Mouse (Mus musculus) left cerebral cortex, postnatal 10 days (tissue): Measurements from ENCODE around the gene Wnt8b. TPM values are rescaled to one million over a fixed set of nuclear protein-coding genes. Genes with fewer than 3 reads are reported as not detected.
"Not testable (repeated sequence)": the region's sequence is repeated elsewhere in the genome, so short reads cannot be mapped to it uniquely, and the experiment has no call there.

Source experiments
- DNase-seq, 2 experiments: peaks; one replicate each; pipeline ENCODE4 v3.0.0; 2021 to 2022; ENCODE audit warnings: low spot score in 2 of 2, mixed read lengths in 1 of 2; ENCODE audit errors: extremely low spot score in 1 of 2
- intact Hi-C: fragments of 180-260 bp; cut with DNase I; formaldehyde crosslinking; loops from one replicate; pipeline ENCODE4 v1.15.1; 2025
- total RNA-seq, 2 experiments: library from RNA; stranded (reverse); gene quantifications; 2 replicates each; pipeline ENCODE4 v1.2.3; 2021

Gene Wnt8b
- total RNA-seq = not detected

DNA sequence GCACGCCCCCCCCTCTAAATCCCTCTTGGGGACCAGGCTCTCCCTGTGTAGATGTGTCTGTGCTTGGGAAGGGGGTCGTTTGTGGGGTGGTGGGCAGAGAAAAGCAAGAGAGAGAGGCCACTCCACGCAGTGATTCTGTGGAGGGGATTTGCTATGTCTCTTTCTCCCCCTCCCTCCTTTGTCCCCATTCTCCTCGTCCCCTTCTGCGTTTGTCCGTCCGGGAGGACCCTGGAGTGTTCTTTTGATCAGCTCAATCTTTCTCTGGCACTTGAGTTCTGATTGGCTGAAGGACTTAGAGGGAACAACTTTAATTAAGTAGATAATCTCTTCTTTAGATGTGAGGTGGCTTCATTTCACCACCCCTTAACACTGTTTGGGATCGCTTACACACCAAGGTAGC, at the start of gene Wnt8b:
Gene Wnt8b, plus strand, starts transcription at position 345 of the 400 bp plus-strand sequence.
- intact Hi-C loops = no loop called here
- DNase-seq = no peak

DNA sequence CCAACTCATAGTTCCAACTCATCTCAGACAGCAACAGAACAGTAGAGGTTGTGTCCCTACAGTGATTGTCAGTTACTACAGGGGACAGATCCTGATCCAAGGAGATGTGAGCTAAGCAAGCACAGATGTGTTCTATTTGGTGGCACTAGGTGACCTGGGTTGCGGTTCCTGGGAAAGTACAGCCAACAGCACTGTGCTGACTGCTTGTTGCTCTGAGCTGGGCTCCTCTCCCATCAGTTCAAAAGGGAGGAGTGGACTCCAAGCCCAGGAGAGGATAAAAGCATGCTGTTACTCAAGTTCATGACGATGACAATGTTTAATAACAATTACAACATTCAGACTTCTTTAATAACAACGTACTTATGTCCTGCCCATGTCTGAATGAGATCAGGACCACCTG, 47.5 kb upstream of the Wnt8b start:
- intact Hi-C loops = no loop called here
- DNase-seq = no peak

DNA sequence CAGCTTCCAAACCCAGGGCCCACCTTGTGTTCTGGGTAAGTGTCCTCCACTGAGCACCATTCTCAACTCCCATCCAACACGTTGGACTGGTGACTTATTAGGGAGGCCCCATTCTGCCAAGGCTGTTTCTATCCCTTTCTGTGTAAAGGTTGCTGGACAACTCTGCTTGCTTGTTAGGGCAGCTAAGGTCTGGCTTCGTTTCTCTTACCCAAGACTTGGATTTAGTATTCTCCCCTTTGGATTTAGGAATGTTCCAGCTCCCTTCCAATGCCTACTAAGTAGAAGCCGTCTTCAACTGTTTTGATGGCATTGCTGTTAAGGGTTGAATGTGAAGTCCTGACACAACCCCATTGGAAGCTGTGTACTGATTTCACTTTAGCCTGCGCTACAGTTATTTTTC, 45.3 kb upstream of the Wnt8b start:
- no peak for DNase-seq
- intact Hi-C loops = no loop called here

DNA sequence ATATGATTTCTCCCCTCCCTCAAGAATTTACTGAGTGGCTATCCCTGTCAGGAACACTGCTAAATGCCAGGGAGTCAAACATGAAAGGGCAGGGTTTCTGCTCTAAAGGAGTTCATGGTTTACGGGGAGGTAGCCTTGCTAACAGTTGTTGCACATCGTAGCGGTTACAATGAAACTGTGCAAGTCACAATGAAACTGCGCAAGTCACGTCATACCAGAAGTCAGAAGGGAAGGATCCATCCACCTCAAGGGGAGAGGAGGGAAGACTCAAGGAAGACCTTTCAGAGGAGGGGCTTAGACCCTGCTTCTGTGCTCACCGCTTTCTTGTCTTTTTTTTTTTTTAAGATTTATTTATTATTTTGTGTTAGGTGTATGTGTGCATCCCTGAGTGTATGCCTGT, 38.4 kb upstream of the Wnt8b start:
- DNase-seq = no peak
- intact Hi-C loops = no loop called here

DNA sequence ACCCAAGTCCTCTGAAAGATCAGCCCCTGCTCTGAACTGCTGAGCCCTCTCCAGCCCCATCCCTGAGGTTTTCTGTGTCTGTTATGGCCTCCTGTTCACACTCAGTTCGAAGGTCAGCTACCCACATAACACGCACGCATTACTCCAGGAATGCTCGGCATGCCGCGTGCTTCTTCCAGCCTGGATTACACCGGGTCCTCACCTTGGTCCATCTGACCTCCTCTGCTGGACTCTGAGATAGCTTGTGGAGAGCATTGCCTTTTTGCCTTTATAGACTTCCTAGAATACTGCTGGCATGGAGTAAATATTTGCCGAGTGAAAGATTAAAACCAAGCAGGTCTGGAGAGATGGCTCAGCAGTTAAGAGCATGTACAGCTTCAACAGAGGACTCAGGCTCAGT, 37.9 kb upstream of the Wnt8b start:
- DNase-seq = no peak
- intact Hi-C loops = no loop called here

DNA sequence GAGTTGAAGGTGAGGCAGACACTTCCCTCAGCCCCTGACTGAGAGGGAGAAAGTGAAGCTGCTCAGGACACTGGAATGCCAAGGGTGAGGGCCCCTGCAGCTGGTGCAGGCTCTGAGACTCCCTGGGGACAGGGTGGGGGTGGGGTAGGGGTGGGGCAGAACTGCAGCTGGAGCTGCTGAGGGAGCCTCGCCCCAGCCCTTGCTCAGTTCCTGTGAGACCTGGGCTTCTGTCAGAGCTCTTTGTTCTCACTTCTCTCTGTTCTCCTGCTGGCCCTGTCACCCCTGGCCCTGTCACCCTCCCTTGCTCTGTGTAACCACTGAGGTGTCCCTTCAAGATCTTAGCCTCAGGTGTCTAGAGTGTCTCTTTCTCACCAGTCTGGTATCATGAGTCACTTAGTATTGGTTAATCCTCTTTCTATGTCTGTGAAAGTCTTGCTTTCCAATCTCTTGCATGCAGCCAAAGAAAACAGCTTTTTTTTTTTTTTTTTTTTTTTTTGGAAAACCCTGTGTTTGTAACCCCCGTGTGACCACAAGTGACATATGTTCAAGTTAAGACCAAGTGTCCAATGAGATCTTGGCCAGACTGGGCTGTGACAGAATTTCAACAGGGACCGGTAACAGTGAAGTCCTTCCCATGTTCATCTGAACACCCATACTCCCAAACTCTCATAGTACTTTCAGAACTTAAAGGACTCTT, 35.8 kb upstream of the Wnt8b start:
- no peak for DNase-seq
- intact Hi-C loops = no loop called here

DNA sequence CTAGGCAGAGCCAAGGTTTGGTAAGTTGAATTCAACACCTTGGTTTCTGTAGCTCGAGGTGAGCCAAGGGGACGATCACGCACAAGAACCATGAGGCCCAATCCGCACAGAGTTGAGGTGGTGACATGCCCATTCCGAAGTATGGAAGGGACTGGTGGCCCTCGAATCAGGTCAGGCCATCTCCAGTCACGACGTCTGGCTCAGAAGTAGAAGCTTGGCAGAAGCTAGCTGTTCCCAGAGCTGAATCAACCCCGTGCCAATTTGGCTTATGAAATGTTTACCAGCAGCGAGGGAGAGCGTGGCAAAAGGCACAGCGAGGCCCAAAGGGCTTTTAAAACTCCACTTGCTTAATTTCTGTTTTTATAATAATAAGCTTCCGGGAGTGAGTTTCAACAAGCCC, 34.6 kb upstream of the Wnt8b start:
- intact Hi-C loops = no loop called here
- peak in 1 of 2 experiments; percentile 4 for DNase-seq

DNA sequence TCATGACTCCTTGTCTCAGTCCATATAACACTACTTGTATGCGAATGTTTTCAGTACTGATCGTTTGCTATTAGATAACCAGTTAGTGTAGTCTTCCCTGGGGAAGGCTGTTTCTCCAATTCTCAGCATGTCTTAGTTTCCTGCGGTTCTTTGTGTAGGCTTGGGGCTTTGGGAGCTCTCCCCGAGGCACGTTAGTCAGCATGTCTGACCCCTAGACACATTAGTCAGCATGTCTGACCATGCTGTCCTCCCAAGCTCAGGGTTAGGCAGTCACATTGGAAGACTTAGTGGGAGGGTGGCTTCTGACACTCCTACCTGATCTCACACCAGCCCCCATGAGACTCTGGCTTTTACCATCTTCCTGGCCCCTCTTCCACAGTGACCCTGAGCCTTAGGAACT, 32.8 kb upstream of the Wnt8b start:
- DNase-seq = no peak
- intact Hi-C loops = no loop called here

DNA sequence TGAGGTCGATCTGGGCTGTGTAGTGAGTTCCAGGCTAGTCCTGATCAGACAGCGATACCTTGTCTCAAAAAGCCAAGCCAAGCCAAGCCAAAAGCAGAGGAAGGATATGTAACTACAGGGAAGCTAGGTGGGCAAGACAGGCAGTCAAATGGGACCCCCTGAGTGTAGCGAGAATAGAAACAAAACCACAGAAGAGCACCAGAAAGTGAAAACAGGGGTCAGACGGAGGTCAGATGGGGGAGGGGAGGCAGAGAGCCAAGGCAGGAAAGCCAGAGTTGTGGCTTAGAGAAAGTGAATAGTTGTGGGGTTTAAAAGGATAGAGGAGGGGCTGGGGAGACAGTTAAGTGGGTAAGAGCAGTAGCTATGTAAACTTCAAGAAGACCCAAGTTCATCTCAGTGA, 31.8 kb upstream of the Wnt8b start:
- intact Hi-C loops = no loop called here
- DNase-seq = no peak

DNA sequence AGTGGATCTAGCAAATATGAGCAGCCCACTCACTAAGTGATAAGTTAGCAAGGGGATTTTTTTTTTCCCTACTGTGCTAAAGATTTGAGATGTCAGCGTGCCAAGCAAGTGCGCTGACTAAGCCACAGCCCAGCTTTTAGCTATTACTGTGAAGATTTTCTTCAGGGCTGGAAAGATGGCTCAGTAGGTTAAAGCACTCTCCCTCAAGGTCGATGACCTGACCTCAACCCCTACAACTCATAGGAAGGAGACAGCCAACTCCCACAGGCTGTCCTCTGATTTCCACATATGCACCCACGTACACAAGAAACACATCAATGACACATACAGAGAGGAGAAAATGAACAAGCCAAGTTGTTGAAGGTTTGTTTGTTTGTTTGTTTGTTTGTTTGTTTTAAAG, 31.1 kb upstream of the Wnt8b start:
- no peak for DNase-seq
- intact Hi-C loops = no loop called here

DNA sequence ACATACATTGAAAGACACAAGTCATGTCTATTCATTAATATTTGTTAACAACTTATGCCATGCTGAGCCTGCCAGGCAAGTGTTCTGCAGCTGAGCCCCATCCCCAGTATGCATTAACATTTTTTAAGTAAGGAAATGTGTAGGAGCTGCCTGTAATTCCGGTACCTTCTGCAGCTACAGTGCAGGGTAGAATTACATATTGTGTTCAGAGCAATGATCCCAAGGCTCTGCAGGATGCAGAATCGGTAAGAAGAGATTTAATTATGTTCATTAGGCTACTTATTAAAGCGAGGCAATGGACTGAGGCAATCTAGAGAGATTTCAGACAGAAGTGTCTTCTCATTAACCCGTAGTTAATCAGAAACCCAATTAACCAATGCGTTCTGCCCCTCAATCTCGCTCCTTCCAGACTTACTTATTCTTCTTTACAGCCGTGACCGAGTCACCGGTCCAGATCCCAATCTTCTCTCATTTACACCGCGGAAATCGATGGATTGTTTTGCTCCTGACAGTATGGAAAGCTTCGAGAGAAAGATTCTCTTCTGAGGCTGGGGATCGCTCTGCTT, 27.2 kb upstream of the Wnt8b start:
- intact Hi-C loops, DNase-seq: not testable (repeated sequence)

DNA sequence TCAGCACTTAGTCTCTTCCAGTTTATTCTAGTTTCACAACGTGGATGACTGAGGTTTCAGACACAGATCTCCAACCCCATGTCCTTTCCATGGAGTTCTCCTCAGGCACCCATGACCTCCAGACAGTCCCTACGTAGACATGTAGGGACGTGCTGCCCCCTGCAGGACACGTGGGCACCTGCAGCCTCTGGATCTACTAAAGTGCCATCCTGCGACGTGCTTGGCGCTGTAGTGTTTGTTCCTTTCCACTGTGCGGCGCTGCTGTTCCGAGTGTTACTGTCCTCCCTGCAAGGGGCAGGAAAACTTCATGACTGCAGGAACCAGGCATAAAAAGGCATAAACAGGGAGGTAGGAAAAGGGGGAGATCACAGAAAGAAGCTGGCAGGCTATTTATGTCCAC, 19.1 kb upstream of the Wnt8b start:
- intact Hi-C loops = loop anchor here (10.0 kb wide), 1 partner anchor 61 kb away; no protein-coding TSS in a partner anchor
- peak; percentile 53 to 85 for DNase-seq

DNA sequence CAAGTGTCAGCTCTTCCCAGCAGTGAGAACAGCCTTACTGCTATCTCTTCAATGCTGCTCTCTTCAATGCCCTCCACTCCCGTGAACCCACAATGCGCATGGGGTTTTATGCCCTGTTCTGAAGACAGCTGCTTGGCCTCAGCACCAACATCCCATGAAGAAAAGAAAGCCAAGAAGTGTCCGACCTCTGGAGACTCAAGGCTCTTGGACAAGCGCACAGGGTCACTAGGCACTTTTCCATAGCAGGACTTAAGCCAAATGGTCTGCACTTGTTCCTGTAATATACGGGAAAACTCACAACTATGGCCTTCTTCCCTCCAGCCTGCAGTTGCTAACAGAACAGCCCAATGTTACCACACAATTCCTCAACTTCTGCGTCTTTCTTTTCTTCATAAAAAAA, 18.0 kb upstream of the Wnt8b start:
- intact Hi-C loops = loop anchor here (10.0 kb wide), 1 partner anchor 60 kb away; no protein-coding TSS in a partner anchor
- no peak for DNase-seq

DNA sequence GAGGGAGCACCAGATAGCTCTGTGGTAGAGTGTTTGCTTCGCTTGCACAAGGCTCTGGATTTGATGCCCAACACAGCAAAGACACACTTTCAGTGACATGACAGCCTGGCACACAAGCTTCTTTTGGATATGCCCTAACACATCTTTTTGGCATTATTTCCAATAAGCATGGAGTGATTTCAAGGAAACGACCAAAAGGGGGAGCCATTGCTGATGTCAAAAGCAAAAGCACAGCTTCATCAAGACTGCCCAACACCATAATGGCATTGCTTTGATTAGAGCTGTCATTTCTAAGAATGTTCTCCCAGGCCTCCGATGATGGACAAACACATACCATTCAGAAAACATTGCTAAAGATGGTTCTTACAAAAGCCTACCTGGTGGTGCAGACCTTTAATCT, 16.7 kb upstream of the Wnt8b start:
- intact Hi-C loops = loop anchor here (10.0 kb wide), 1 partner anchor 58 kb away; no protein-coding TSS in a partner anchor
- DNase-seq = no peak

DNA sequence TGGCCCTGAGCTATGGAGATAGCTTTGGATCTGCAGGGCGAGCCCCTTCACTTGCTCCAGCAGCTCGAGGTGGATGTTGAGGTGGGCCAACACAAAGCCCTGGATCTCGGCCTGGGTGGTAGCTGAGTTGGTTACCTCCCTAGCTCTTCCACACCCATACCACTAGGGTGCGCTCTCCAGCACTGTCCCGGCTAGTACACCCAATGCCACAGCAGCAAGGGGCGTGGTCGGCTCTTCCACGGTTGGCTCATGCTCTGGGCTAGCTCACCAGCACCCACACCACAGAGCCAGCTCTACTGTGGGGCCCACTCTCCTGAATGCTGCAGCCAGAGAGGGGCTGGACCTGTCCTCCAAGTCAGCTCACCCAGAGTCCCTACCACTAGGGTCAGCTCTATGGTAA, 6.0 kb upstream of the Wnt8b start:
- DNase-seq = peak in 1 of 2 experiments; percentile 58
- intact Hi-C loops = no loop called here

DNA sequence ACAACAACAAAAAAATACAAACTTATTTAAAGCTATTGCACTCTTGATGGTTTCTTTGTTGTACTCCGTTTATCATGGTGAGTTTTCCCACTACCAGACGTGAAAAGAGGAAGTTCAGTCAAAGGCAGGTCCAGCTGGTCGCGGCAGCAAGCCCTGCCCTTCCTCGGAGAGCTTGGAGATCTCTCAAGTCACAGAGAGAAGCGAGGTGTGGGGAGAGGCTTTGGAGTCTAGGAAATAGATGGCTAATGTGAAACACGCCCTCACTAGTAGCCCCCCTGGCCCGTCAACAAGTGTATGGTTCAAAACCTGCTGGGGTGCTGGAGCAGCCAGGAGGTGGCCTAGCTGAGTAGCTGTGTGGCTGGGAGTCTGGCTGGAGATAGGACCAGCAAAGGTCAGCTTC, 3.2 kb downstream of the Wnt8b start:
- intact Hi-C loops = no loop called here
- DNase-seq = no peak

DNA sequence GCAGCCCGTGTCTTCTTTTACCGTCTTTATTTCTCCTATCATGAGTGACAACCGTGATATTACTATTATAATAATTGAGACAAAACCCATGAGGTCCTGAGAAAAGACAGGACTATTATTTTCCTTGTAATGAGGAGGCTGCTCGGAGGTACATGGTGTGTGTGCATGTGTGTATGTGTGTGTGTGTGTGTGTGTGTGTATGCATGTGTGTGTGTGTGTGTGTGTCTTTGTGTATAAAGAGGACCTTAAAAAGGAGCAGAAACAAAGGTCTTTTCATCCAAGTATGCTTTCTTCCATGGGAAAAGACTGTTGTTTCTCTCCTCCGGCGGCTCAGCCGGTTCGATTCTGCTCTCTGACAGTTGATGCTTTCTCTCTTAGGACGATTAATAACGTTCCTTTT, 3.7 kb downstream of the Wnt8b start:
- intact Hi-C loops = no loop called here
- no peak for DNase-seq

DNA sequence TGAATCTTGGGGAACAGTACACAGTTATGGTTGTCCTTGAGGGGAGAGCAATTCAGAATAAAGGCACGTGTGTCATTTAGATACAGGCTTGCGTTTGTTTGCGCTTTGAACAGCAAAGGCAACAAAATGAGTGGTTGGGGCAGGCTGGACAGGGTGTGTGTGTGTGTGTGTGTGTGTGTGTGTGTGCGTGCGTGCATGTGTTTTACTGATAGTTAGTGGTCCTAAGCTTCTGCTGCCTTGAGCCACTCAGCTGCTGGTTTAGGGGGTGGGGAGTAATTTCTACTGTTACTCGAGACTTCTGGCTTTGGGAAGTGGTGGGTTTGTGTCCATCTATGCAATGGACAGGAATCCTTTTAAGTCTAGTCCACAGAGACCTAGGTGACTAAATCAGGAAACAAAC, 5.7 kb downstream of the Wnt8b start:
- no peak for DNase-seq
- intact Hi-C loops = no loop called here

DNA sequence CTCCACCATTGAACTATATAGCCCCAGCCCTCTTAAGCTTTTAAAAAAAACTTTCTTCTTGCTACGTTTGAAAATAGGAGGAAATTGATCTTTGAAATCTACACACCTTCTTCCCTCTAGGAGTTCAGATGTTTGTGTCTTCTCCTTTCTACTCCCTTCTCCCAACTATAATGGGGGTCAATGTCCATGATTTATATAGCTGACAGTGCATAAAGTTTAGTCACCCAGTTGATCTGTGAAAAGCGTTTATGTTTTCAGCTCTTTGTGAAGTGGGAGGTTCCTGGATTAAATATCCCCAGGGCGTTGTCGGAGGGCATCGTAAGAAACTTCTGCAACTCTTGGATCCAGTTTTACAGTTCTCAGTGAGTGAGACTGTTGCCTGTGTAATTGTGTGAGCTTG, 7.0 kb downstream of the Wnt8b start:
- intact Hi-C loops = no loop called here
- DNase-seq = no peak

DNA sequence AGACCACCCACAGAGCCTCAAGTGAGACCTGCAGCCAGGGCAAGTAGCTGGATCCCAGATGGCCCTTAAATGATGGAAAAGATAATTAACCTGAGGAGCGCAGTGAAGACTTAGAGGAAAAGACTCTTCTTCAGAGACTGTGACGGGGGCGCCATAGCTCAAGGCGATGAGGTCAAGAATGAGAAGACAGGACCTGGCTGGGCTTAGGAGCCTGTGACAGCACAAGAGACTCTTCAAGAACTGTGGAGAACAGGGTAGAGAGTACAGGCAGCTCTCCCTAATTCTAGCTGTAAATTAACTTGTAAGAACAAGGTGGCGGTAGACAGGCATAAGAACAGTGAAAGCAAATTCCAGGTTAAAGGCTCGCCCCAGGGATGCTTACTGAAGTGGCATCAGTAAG, 8.7 kb downstream of the Wnt8b start:
- DNase-seq = no peak
- intact Hi-C loops = no loop called here

DNA sequence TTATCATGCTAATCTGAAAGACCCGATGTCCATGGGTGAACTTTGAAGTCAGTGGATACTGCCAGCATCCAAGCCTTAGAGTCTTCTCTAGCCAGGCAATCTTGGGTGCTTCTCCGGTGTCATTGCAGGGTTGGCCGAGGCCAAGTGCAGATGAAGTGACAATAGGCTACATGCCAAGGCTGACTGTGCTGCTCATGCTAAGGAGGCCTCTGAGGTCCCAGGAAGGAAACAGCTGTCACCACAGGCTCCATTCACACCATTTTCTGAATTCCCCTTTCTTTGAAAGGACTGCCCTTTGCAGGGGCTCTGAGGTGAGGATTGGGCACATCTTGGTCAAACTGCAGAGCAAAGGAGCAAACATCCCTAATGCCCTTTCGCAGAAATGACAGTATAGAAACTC, 9.5 kb downstream of the Wnt8b start:
- DNase-seq = no peak
- intact Hi-C loops = no loop called here
